Mouse (Mus musculus): ENCODE measurements around the gene Bcl9.

DNA sequence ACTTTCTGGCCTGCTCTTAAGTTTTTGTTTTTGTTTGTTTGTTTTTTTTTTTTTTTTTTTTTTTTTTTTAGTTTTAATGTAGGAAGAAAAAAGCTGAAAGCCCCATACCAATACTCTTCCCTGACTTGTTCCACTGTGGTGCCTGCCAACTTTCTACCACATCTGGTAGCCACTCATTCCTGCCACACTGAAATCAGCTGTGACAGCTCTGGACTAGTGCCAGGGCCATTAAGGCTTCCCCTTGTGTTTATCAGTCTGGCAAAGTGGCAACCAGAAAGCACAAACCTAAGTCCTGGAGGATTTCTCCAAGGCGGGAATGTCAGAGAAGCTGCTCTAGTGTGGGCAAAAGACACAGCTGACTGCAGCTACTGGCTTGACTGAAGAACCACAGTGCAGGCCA lies 83.3 kb downstream of the Bcl9 start:
- no peak for TF ChIP-seq POLR2A (IDR thresholded peaks at IDR 0.05; ENCODE audit: control insufficient read depth in 1 of 2, insufficient read depth in 1 of 2, low read depth in 1 of 2, low read length in 2 of 2, poor library complexity in 1 of 2)
- TF ChIP-seq GABPA (IDR thresholded peaks at IDR 0.05; ENCODE audit: low read depth, low read length): no peak
- no peak for TF ChIP-seq CHD2 (IDR thresholded peaks at IDR 0.05; ENCODE audit: low read length)
- TF ChIP-seq USF1 (IDR thresholded peaks at IDR 0.05; ENCODE audit: low read depth, low read length): no peak
- TF ChIP-seq SIN3A (IDR thresholded peaks at IDR 0.05; ENCODE audit: low read length): peak; percentile 84
- TF ChIP-seq CTCF (IDR thresholded peaks at IDR 0.05 in 2 of 3, conservative IDR thresholded peaks at IDR 0.05 in 1 of 3; ENCODE audit: control insufficient read depth in 1 of 3, insufficient read depth in 1 of 3, low read depth in 2 of 3, low read length in 3 of 3, poor library complexity in 1 of 3, severe bottlenecking in 1 of 3): no peak
- no peak for TF ChIP-seq MYC (IDR thresholded peaks at IDR 0.05; ENCODE audit: low read depth, low read length)
- TF ChIP-seq SMC3 (IDR thresholded peaks at IDR 0.05; ENCODE audit: low read depth, low read length): no peak
- TF ChIP-seq UBTF (IDR thresholded peaks at IDR 0.05; ENCODE audit: borderline replicate concordance, insufficient read depth, low read depth, low read length): no peak
- TF ChIP-seq MEF2A (IDR thresholded peaks at IDR 0.05; ENCODE audit: extremely low read depth, insufficient replicate concordance, low read depth, low read length, poor library complexity, severe bottlenecking): no peak
- no peak for TF ChIP-seq MAX (IDR thresholded peaks at IDR 0.05; ENCODE audit: low read length)
- no peak for TF ChIP-seq CHD1 (IDR thresholded peaks at IDR 0.05; ENCODE audit: low read depth, low read length)
- no peak for TF ChIP-seq MAZ (IDR thresholded peaks at IDR 0.05; ENCODE audit: low read depth, low read length)
